Mouse (Mus musculus): ENCODE measurements around the gene Atp6v0c.

The Atp6v0c gene

DNA sequence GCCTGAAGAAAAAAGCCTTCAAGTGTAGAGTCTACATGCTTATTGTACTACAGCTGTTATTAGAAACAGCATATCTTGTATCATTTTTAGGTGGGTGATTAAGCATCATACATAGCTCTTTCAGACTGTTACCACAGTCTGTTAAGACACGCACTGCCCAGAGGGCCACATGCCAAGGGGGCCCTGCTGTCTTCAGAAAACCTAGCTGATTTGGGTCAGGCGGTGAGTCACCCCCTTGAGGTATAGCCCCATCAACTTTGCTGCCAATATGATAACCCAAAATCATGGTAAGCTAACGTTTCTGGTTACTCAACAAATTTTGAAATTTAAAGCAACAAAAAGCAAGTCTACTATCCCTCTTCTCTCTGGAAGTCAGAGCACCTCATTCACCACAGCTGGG, 50.1 kb downstream of the Atp6v0c start:
- DNase-seq (ENCODE audit: low read depth in 2 of 2, low spot score in 2 of 2), result no peak
